Mouse (Mus musculus): ENCODE results near the gene Tmem100.

GRCm38 (mm10) chr11:90032807-90033206 lies 2.7 kb downstream of the Tmem100 start:
- TF ChIP-seq POLR2A (IDR thresholded peaks at IDR 0.05; ENCODE audit: low read depth, low read length) (no peak), CTCF (IDR thresholded peaks at IDR 0.05; ENCODE audit: extremely low read depth, insufficient read length, insufficient replicate concordance, low read depth, low read length) (no peak)
